Mouse (Mus musculus) embryonic facial prominence, embryonic 13.5 days (tissue): ENCODE measurements around the gene Ascl3. TPM values are rescaled to one million over a fixed set of nuclear protein-coding genes. Genes with fewer than 3 reads are reported as not detected.

Source experiments
- ATAC-seq: fragments of 200-750 bp; cut with Nextera tagmentation; 2 replicates; pipeline ENCODE4 v1.8.0; 2017; ENCODE audit warnings: low read depth; ENCODE audit not compliant: insufficient number of reproducible peaks, insufficient read depth, low FRiP score, low TSS enrichment
- H3K27ac ChIP-seq: fragments of 300-500 bp; sonication (generic); 2 replicates; pipeline ENCODE4 v1.5.1; 2015; ENCODE audit warnings: moderate library complexity, mild to moderate bottlenecking, inconsistent platforms
- H3K27me3 ChIP-seq: fragments of 300-500 bp; sonication (generic); 2 replicates; pipeline ENCODE4 v1.6.1; 2015; ENCODE audit warnings: mild to moderate bottlenecking, inconsistent platforms
- H3K36me3 ChIP-seq: fragments of 300-500 bp; sonication (generic); 2 replicates; pipeline ENCODE4 v1.6.1; 2015; ENCODE audit warnings: mild to moderate bottlenecking, inconsistent platforms
- H3K4me1 ChIP-seq: fragments of 300-500 bp; sonication (generic); 2 replicates; pipeline ENCODE4 v1.6.1; 2015; ENCODE audit warnings: inconsistent platforms
- H3K4me2 ChIP-seq: fragments of 300-500 bp; sonication (generic); 2 replicates; pipeline ENCODE4 v1.6.1; 2015; ENCODE audit warnings: moderate library complexity, mild to moderate bottlenecking, inconsistent platforms
- H3K4me3 ChIP-seq: fragments of 300-500 bp; sonication (generic); 2 replicates; pipeline ENCODE4 v1.5.1; 2015; ENCODE audit warnings: mild to moderate bottlenecking, inconsistent platforms
- H3K9ac ChIP-seq: fragments of 300-500 bp; sonication (generic); 2 replicates; pipeline ENCODE4 v1.6.1; 2015; ENCODE audit warnings: mild to moderate bottlenecking, inconsistent platforms
- H3K9me3 ChIP-seq: fragments of 300-500 bp; sonication (generic); 2 replicates; pipeline ENCODE4 v1.6.1; 2016; ENCODE audit warnings: inconsistent platforms
- WGBS: fragments of 180-500 bp; shearing (Covaris S2); methylation state at CpG from one replicate; pipeline ENCODE4 v1.1.7; 2015; ENCODE audit warnings: mixed read lengths; 5-methylcytosine and 5-hydroxymethylcytosine counted together
- polyA plus RNA-seq: library from polyadenylated mRNA; unstranded; fragments of >200 nt; fragmentation: Nextera tagmentation; extraction: Ambion mirVana; gene quantifications from 2 replicates; pipeline ENCODE4 v1.2.1, GENCODE M21; 2015

The Ascl3 gene
- polyA plus RNA-seq, 1 experiment from 2014 or later = not detected

DNA sequence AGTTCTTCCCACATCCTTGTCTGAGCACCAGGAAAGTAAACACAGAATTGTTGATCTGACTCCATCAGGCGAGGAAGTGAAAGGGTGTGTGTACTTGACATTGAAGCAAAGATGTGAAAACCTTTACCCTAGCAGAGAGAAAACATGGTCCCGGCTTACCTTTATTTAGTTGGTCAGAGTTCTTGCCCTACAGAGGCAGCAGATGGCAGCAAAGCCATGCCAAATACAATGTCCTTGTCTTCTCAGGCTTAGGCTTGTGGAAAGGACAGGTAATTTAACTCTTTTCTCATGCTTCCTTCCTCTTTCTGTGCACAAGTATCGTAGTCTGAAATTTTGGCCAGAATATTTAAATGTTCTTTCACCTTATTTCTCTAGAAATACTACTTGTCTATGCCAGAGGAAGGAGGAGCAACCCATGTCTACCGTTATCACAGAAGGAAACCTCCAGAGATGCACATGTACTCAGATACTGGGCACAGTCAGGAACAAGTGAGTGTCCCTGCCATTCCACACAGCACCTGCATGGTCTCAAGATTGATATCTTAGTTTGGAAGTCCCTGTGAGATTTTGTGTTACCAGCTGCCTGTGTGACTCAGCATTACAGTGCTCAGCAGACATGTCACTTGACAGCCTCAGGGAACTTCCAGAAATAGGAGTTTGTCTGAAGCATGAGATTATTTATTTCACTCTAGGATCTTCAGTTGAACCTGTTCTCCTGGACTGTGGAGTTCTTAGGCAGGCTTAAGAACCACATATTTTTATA is 24.3 kb downstream of the Ascl3 start:
- Histone ChIP-seq H3K4me1 (peaks cover 32% of the 10 kb centered on the region), H3K4me3 (no peak overlapping the region), H3K36me3 (peaks cover 24% of the 10 kb centered on the region), H3K9ac (no peak overlapping the region), H3K9me3 (no peaks in the 10 kb centered on the region), H3K27ac (no peak overlapping the region), H3K4me2 (no peak overlapping the region), H3K27me3 (no peaks in the 10 kb centered on the region)
- ATAC-seq = no peak
- WGBS = 49% methylated on average over 4 of the region's 4 CpGs

DNA sequence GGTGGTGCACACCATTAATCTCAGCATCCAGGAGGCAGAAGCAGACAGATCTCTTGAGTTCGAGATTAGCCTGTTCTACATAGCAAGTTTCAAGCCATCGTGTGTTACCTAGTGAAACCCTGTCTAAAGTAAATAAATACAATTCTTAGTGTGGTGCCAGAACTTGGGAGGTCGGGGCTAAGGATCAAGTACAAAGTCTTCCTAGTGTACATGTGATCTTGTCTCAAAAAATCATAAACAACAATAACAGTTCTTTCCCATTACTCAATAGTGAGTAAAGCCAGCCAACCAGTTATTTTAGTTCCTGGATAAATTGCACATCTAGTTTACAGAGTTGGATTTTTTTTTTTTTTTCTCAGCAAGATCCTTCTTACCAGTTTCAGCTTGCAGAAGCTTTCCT is 27.1 kb downstream of the Ascl3 start:
- no peak for ATAC-seq
- no peak overlapping the region for H3K27ac ChIP-seq
- WGBS = 65% methylated on average over 3 of the region's 3 CpGs

DNA sequence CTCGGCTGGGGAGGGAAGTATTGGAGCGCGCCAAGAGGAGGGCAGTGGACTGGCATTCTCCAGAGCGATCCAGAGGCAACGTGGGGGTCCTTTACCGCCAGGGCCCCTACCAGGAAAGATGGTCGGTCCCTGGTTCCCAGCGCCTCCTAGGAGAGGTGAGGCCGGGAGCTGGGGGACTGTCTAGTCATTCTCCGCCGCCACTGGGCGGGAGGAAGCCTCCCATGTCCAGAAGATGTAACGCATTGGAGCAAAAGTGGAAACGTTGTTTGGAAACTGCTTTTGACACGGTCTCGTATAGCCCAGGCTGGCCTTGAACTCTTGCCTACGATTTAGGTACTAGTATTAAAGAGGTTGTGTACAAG is 27.5 kb downstream of the Ascl3 start:
- peaks cover 30% of the 10 kb centered on the region for H3K4me1 ChIP-seq
- peak overlapping the region; percentile 76 for H3K4me2 ChIP-seq
- 0 out of 2 replicates have a peak, but pooled peaks cover 2% of the 10 kb centered on the region for H3K36me3 ChIP-seq
- ATAC-seq = no peak; the same call in 1 of the 2 replicates
- no peaks in the 10 kb centered on the region for H3K9me3 ChIP-seq
- WGBS = 2% methylated on average over 17 of the region's 17 CpGs
- H3K27me3 ChIP-seq = no peaks in the 10 kb centered on the region
- H3K9ac ChIP-seq = peak overlapping the region; percentile 77
- H3K4me3 ChIP-seq = peak overlapping the region; percentile 68
- peak overlapping the region; percentile 75 for H3K27ac ChIP-seq

More for the DNA sequence above, 27.1 kb downstream of the Ascl3 start:
- Histone ChIP-seq H3K9ac (no peak overlapping the region), H3K27me3 (no peaks in the 10 kb centered on the region), H3K4me3 (peak overlapping the region; percentile 68), H3K4me1 (peaks cover 32% of the 10 kb centered on the region), H3K36me3 (0 out of 2 replicates have a peak, but pooled peaks cover 4% of the 10 kb centered on the region), H3K4me2 (peak overlapping the region; percentile 76), H3K9me3 (no peaks in the 10 kb centered on the region)

DNA sequence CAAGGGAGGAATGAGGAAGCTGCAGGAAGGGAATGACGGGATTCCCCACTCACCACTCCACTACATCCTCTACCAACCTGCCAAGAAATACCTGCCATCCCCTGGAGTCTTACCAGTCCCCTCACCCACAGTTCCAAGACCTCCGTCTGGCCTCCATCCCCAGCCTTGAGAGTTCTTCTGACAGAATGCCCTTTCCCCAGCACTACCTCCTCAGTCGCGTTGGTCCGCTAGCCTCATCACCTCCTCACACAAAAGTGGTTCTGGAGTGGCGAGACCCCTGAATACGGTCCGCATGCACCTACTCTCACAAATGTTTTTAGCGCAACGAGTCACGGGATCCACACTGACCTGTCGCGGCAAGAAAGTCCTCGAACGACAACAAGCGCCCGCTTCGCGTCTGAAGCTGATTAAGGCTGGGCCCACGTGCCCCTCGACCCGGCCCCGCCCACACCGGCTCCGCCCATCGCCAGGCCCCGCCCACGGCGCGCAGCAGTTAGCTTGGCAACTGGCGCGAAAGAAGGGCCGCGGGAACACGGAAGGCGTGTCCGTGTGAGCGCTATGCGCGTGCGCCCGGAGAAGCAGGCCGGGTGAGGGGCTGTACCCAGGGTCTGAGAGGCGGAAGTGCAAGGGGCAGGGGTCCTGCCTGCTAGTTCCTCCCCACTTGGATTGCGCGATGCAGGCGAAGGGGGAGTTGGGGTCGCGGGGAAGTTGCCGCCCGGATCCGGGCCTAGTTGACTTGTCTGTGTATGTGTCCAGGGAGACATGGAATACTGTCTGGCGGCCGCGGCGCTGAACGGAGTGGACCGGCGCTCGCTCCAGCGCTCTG is 28.1 kb downstream of the Ascl3 start, which contains the start of the genes St5 and Akip1:
Gene St5 (minus strand): TSS at position 416 of the 826 bp plus-strand sequence.
Gene Akip1 (plus strand): TSS at position 501 of the 826 bp plus-strand sequence.
- no peaks in the 10 kb centered on the region for H3K27me3 ChIP-seq
- ATAC-seq = peak; percentile 96
- H3K9me3 ChIP-seq = no peaks in the 10 kb centered on the region
- H3K36me3 ChIP-seq = no peaks in the 10 kb centered on the region
- H3K9ac ChIP-seq = peak within 1 kb of the TSS; percentile 77
- peak within 1 kb of the TSS; percentile 75 for H3K27ac ChIP-seq
- 1% methylated on average over 61 of the region's 61 CpGs for WGBS
- peak within 1 kb of the TSS; percentile 68 for H3K4me3 ChIP-seq
- peak within 1 kb of the TSS; percentile 76 for H3K4me2 ChIP-seq
- H3K4me1 ChIP-seq = peaks cover 25% of the 10 kb centered on the region

DNA sequence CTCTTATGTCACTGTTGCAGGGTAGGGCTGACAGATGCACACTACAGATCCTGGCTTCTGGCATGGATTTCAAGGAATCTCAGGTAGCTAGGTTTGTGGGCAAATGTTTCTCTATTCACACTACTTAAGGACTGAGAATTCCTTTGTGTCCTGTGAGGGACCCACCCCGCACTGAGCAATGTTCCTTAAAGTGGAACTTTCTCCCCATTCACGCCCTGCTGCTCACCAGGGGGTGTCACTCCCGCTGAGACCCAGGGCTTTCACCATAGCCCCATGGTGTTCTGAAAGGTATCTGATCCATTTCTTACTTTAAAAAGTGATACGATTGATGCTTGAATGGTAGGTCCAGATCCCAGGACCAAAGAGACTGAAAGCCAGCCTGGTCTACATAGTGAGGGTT is 28.8 kb downstream of the Ascl3 start:
- Histone ChIP-seq H3K27me3 (no peaks in the 10 kb centered on the region), H3K4me1 (peaks cover 22% of the 10 kb centered on the region), H3K4me2 (peak overlapping the region; percentile 76), H3K9me3 (no peaks in the 10 kb centered on the region), H3K36me3 (no peaks in the 10 kb centered on the region), H3K9ac (peak overlapping the region; percentile 77; the same call in 1 of the 2 replicates), H3K4me3 (peak overlapping the region; percentile 68), H3K27ac (no peak overlapping the region)
- 44% methylated on average over 4 of the region's 4 CpGs for whole genome bisulfite sequencing
- no peak for ATAC-seq

DNA sequence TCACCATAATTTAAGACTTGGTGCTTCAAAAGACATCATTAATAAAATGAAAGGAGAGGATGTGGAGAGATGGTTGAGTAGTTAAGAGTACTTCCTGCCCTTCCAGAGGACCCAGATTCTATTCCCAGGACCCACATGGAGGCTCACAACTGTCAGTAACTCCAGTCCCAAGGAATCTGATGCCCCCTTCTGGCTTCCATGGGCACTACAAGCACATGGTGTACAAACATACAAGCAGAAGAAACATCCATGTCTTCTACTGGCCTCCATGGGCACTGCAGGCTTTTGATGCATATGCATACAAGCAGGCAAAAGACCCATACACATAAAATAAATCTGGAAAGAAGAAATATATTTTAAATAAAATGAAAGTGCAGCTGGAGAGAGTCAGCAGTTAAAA is 31.3 kb downstream of the Ascl3 start:
- Histone ChIP-seq H3K4me1 (peaks cover 14% of the 10 kb centered on the region), H3K36me3 (no peaks in the 10 kb centered on the region), H3K9me3 (no peaks in the 10 kb centered on the region), H3K9ac (no peak overlapping the region), H3K27me3 (no peaks in the 10 kb centered on the region), H3K27ac (no peak overlapping the region), H3K4me3 (no peak overlapping the region), H3K4me2 (no peak overlapping the region)
- no peak for ATAC-seq

DNA sequence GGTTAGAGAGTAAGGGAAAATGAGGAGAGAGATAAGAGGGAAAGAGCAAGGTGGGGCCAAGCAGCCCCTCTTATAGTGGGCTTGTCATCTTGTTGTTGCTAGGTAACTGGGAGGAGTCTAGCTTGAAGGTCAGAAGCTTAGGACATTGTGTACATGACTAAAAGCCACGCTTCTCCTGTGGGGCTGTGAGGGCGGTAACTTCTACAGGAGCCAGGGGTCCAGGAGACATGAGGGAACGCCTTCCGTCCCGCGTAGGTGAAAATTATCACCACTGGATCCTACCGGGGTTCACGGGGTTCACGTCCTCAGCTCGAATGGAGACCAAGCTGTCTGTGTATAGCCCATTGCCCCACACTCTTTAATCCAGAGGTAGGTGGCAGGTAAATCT is 36.2 kb downstream of the Ascl3 start:
- ATAC-seq = no peak
- no peak overlapping the region for H3K27ac ChIP-seq
- no peak overlapping the region for H3K4me3 ChIP-seq
- no peaks in the 10 kb centered on the region for H3K27me3 ChIP-seq
- no peaks in the 10 kb centered on the region for H3K4me1 ChIP-seq
- WGBS = 91% methylated on average over 10 of the region's 10 CpGs
- no peak overlapping the region for H3K9ac ChIP-seq
- no peaks in the 10 kb centered on the region for H3K36me3 ChIP-seq
- no peak overlapping the region for H3K4me2 ChIP-seq
- no peaks in the 10 kb centered on the region for H3K9me3 ChIP-seq

DNA sequence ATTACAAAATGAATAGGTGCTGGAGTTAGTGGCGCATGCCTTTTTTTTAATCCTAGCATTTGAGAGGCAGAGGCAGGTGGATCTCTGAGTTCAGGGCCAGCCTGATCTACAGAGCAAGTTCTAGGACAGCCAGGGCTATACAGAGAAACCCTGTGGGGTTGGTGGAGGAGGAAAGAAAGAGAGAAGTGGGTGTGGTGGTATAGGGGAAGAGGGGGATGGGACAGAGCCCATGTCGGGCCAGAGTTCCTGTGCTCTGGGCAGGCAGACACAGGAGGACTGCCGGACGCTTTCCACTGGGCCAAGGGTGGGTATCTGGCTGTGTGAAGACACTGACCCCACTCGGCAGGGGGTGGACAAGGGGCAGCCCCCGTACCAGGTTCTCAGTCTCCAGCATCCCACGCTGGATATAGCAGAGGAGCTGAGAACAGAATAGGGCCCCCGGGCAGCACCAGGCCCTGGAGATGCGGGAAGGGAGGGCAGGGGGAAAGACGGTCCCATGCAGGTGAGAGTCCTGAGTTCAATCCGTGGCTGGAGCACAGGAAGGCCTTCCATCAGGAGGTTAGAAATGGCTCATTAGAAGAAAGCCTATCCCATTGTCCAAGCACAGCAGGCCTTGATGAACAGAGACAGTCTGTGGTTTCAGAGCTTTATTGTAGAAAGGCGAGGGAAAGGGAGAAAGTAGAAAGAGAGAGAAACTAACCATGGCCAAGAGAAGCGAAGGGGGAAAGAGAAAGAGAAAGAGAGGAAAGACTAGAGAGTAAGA is 36.8 kb downstream of the Ascl3 start:
- Histone ChIP-seq H3K9me3 (no peaks in the 10 kb centered on the region), H3K4me3 (no peak overlapping the region), H3K4me2 (no peak overlapping the region), H3K36me3 (no peaks in the 10 kb centered on the region), H3K27ac (no peak overlapping the region), H3K9ac (no peak overlapping the region), H3K27me3 (no peaks in the 10 kb centered on the region), H3K4me1 (no peaks in the 10 kb centered on the region)
- WGBS = 83% methylated on average over 13 of the region's 13 CpGs
- no peak for ATAC-seq

DNA sequence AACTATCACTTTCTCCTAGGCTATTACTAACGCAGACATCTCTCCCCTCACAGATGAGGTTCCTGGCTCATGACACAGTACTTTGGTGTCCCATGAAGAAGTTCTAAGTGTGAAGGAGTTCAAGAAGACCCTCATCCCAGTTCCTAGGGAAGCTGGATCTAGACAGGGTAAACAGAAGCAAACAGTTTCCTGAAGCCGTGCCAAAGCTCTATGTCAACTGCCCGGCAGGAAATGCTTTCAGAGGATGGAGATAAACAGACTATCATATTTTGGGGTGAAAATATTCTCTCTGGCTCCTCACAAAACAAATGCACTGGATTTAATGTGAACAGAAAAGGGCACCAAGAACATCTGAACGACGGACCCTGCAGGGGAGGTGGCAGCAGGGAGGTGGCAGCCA is 40.6 kb downstream of the Ascl3 start:
- H3K4me1 ChIP-seq = peaks cover 18% of the 10 kb centered on the region
- no peaks in the 10 kb centered on the region for H3K27me3 ChIP-seq
- no peaks in the 10 kb centered on the region for H3K9me3 ChIP-seq
- no peak overlapping the region for H3K27ac ChIP-seq
- 89% methylated on average over 5 of the region's 5 CpGs for WGBS
- no peak for ATAC-seq
- H3K36me3 ChIP-seq = no peaks in the 10 kb centered on the region
- H3K4me2 ChIP-seq = no peak overlapping the region
- H3K9ac ChIP-seq = no peak overlapping the region
- H3K4me3 ChIP-seq = no peak overlapping the region

DNA sequence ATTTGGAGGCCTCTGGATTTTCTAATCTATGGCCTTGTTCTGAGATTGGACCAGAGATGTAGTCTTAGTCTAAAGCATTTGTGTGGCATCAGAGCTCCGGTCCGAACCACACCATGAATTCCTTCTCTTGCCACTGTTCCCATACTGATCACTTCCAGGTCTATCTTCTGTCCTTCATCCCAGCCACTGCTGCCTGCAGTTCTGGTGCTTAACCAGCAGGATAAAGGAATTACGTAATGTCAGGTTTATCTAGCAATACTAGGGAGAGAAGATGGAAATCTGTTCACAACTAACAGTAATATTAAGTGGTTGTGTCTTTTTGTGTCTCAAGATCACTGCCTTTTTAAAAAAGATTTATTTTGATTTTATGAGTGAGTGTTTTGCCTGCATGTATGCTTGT is 41.4 kb downstream of the Ascl3 start:
- H3K4me2 ChIP-seq = no peak overlapping the region
- no peak for ATAC-seq
- H3K4me1 ChIP-seq = peaks cover 18% of the 10 kb centered on the region
- no peaks in the 10 kb centered on the region for H3K9me3 ChIP-seq
- no peak overlapping the region for H3K4me3 ChIP-seq
- H3K36me3 ChIP-seq = no peaks in the 10 kb centered on the region
- no peak overlapping the region for H3K9ac ChIP-seq
- no peaks in the 10 kb centered on the region for H3K27me3 ChIP-seq
- H3K27ac ChIP-seq = no peak overlapping the region
- 77% methylated on average over 3 of the region's 3 CpGs for WGBS

DNA sequence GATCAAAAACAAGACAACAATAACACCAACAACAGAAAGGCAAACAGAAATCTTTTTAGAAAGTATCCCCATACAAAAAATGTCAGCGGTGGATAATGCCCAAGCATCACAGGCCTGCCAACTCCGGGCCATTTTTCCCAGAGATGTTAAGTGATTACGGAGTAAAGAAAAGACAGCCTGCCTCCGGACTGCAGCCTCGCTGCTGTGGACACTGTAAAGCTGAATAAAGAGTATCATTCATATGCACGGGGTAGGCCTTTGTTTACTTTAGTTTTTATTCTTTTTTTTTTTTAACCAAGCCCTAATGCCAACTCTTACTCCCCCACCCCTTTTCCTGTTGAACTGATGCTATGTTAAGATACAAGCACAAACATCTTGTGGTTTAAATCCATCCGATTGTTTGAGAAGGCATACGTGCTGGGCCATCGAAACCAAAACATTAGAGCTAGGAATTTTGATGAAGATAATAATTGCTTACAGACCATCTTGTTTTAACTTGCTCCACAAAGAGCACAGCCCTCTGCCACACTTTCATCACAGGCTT is 44.9 kb downstream of the Ascl3 start:
- Histone ChIP-seq H3K4me2 (no peak overlapping the region; the same call in 1 of the 2 replicates), H3K4me1 (peaks cover 18% of the 10 kb centered on the region), H3K27me3 (no peaks in the 10 kb centered on the region), H3K4me3 (no peak overlapping the region), H3K36me3 (no peaks in the 10 kb centered on the region), H3K9me3 (0 out of 2 replicates have a peak, but pooled peaks cover 3% of the 10 kb centered on the region), H3K27ac (peak overlapping the region; percentile 66), H3K9ac (no peak overlapping the region)
- 19% methylated on average over 9 of the region's 9 CpGs for WGBS
- ATAC-seq = no peak
